Mouse (Mus musculus) heart, embryonic 13.5 days (tissue): ENCODE data around the gene Mgst2. TPM values are rescaled to one million over a fixed set of nuclear protein-coding genes. Genes with fewer than 3 reads are reported as not detected.
A peak's percentile ranks its signal among the peaks of the same experiment; 100 is the strongest.

Source experiments
- ATAC-seq: fragments of 200-750 bp; cut with Nextera tagmentation; 2 replicates; pipeline ENCODE4 v1.8.0; 2017; ENCODE audit warnings: moderate TSS enrichment; ENCODE audit not compliant: insufficient number of reproducible peaks, low FRiP score, low TSS enrichment; ENCODE audit errors: extremely low read depth
- H3K27ac ChIP-seq: fragments of 300-500 bp; sonication (generic); replicated peaks from 2 replicates; pipeline ENCODE4 v1.5.1; 2015; ENCODE audit warnings: moderate library complexity, mild to moderate bottlenecking, inconsistent platforms
- H3K27me3 ChIP-seq: fragments of 300-500 bp; sonication (generic); replicated peaks from 2 replicates; pipeline ENCODE4 v1.6.1; 2015; ENCODE audit warnings: mild to moderate bottlenecking, inconsistent platforms
- H3K36me3 ChIP-seq: fragments of 300-500 bp; sonication (generic); 2 replicates; pipeline ENCODE4 v1.6.1; 2015; ENCODE audit warnings: mild to moderate bottlenecking, inconsistent platforms
- H3K4me1 ChIP-seq: fragments of 300-500 bp; sonication (generic); 2 replicates; pipeline ENCODE4 v1.6.1; 2015; ENCODE audit warnings: inconsistent platforms
- H3K4me2 ChIP-seq: fragments of 300-500 bp; sonication (generic); 2 replicates; pipeline ENCODE4 v1.6.1; 2015; ENCODE audit warnings: inconsistent platforms, mild to moderate bottlenecking, moderate library complexity
- H3K4me3 ChIP-seq: fragments of 300-500 bp; sonication (generic); 2 replicates; pipeline ENCODE4 v1.5.1; 2015; ENCODE audit warnings: moderate library complexity, mild to moderate bottlenecking, inconsistent platforms
- H3K9ac ChIP-seq: fragments of 300-500 bp; sonication (generic); 2 replicates; pipeline ENCODE4 v1.6.1; 2015; ENCODE audit warnings: inconsistent platforms, mild to moderate bottlenecking, moderate library complexity
- H3K9me3 ChIP-seq: fragments of 300-500 bp; sonication (generic); 2 replicates; pipeline ENCODE4 v1.6.1; 2016; ENCODE audit warnings: inconsistent platforms
- WGBS: fragments of 180-500 bp; shearing (Covaris S2); methylation state at CpG from one replicate; pipeline ENCODE4 v1.1.7; 2015; ENCODE audit warnings: mixed read lengths; 5-methylcytosine and 5-hydroxymethylcytosine counted together
- polyA plus RNA-seq: library from polyadenylated mRNA; unstranded; fragments of >200 nt; fragmentation: Nextera tagmentation; extraction: Ambion mirVana; gene quantifications from 2 replicates; pipeline ENCODE4 v1.2.1, GENCODE M21; 2015

Gene Mgst2
- polyA plus RNA-seq, 1 experiment from 2014 or later: 2.4 TPM

- H3K27ac ChIP-seq: no peak overlapping the region
- H3K4me3 ChIP-seq: no peak overlapping the region
- no peaks in the 10 kb centered on the region for H3K36me3 ChIP-seq
- H3K9me3 ChIP-seq: no peaks in the 10 kb centered on the region
- peak overlapping the region; percentile 13; the same call in 1 of the 2 replicates for H3K4me2 ChIP-seq
- peaks cover 4% of the 10 kb centered on the region; the same call in 1 of the 2 replicates for H3K27me3 ChIP-seq
- WGBS: 60% methylated on average over 21 of the region's 21 CpGs
- no peak for ATAC-seq
- H3K4me1 ChIP-seq: peaks cover 27% of the 10 kb centered on the region
- H3K9ac ChIP-seq: no peak overlapping the region
These were observed 13.4 kb downstream of the Mgst2 start for GRCm38 (mm10) chr3:51673408-51674086.

GRCm38 (mm10) chr3:51674963-51675362, 14.8 kb downstream of the Mgst2 start:
- no peak for ATAC-seq
- H3K4me2 ChIP-seq: no peak overlapping the region
- peaks cover 26% of the 10 kb centered on the region for H3K4me1 ChIP-seq
- H3K9me3 ChIP-seq: no peaks in the 10 kb centered on the region
- H3K36me3 ChIP-seq: no peaks in the 10 kb centered on the region
- H3K27me3 ChIP-seq: peaks cover 4% of the 10 kb centered on the region; the same call in 1 of the 2 replicates
- H3K9ac ChIP-seq: no peak overlapping the region
- 62% methylated on average over 3 of the region's 3 CpGs for WGBS
- no peak overlapping the region for H3K4me3 ChIP-seq
- H3K27ac ChIP-seq: no peak overlapping the region

GRCm38 (mm10) chr3:51685539-51685938, 25.4 kb downstream of the Mgst2 start:
- no peaks in the 10 kb centered on the region for H3K9me3 ChIP-seq
- no peak overlapping the region for H3K27ac ChIP-seq
- H3K36me3 ChIP-seq: peaks cover 22% of the 10 kb centered on the region
- no peaks in the 10 kb centered on the region for H3K27me3 ChIP-seq
- H3K9ac ChIP-seq: no peak overlapping the region
- H3K4me3 ChIP-seq: no peak overlapping the region
- WGBS: 91% methylated on average over 6 of the region's 6 CpGs
- H3K4me2 ChIP-seq: no peak overlapping the region
- no peak for ATAC-seq
- H3K4me1 ChIP-seq: 0 out of 2 replicates have a peak, but pooled peaks cover 7% of the 10 kb centered on the region

GRCm38 (mm10) chr3:51686316-51686715, 26.2 kb downstream of the Mgst2 start:
- H3K4me2 ChIP-seq: no peak overlapping the region
- H3K4me3 ChIP-seq: no peak overlapping the region
- no peaks in the 10 kb centered on the region for H3K9me3 ChIP-seq
- H3K27me3 ChIP-seq: no peaks in the 10 kb centered on the region
- 0 out of 2 replicates have a peak, but pooled peaks cover 7% of the 10 kb centered on the region for H3K4me1 ChIP-seq
- no peak overlapping the region for H3K27ac ChIP-seq
- no peak for ATAC-seq
- 86% methylated on average over 6 of the region's 6 CpGs for WGBS
- no peak overlapping the region for H3K9ac ChIP-seq
- H3K36me3 ChIP-seq: peaks cover 29% of the 10 kb centered on the region

- 0 out of 2 replicates have a peak, but pooled peaks cover 7% of the 10 kb centered on the region for H3K4me1 ChIP-seq
- H3K9me3 ChIP-seq: no peaks in the 10 kb centered on the region
- H3K27me3 ChIP-seq: no peaks in the 10 kb centered on the region
- no peak overlapping the region for H3K4me2 ChIP-seq
- ATAC-seq: no peak
- peaks cover 30% of the 10 kb centered on the region for H3K36me3 ChIP-seq
- no peak overlapping the region for H3K4me3 ChIP-seq
- 85% methylated on average over 6 of the region's 6 CpGs for WGBS
- H3K9ac ChIP-seq: no peak overlapping the region
- H3K27ac ChIP-seq: no peak overlapping the region
These were observed 26.6 kb downstream of the Mgst2 start for GRCm38 (mm10) chr3:51686791-51687190.

- Histone ChIP-seq H3K36me3 (peaks cover 33% of the 10 kb centered on the region), H3K27me3 (no peaks in the 10 kb centered on the region), H3K9ac (no peak overlapping the region), H3K4me2 (no peak overlapping the region), H3K4me1 (0 out of 2 replicates have a peak, but pooled peaks cover 7% of the 10 kb centered on the region), H3K9me3 (no peaks in the 10 kb centered on the region), H3K4me3 (no peak overlapping the region), H3K27ac (no peak overlapping the region)
- WGBS: 55% methylated on average over 8 of the region's 8 CpGs
- peak; percentile 70; the same call in 1 of the 2 replicates for ATAC-seq
These were observed 28.6 kb downstream of the Mgst2 start for GRCm38 (mm10) chr3:51688725-51689124.

GRCm38 (mm10) chr3:51693196-51693595, 33.0 kb downstream of the Mgst2 start:
- Histone ChIP-seq H3K9ac (no peak overlapping the region), H3K36me3 (peaks cover 35% of the 10 kb centered on the region), H3K4me2 (no peak overlapping the region), H3K4me1 (0 out of 2 replicates have a peak, but pooled peaks cover 7% of the 10 kb centered on the region), H3K27ac (no peak overlapping the region), H3K9me3 (no peaks in the 10 kb centered on the region), H3K4me3 (no peak overlapping the region), H3K27me3 (no peaks in the 10 kb centered on the region)
- WGBS: 84% methylated on average over 10 of the region's 10 CpGs
- ATAC-seq: no peak

GRCm38 (mm10) chr3:51694576-51694975, 34.4 kb downstream of the Mgst2 start:
- Histone ChIP-seq H3K36me3 (peaks cover 23% of the 10 kb centered on the region), H3K9ac (no peak overlapping the region), H3K9me3 (no peaks in the 10 kb centered on the region), H3K27me3 (no peaks in the 10 kb centered on the region), H3K4me3 (no peak overlapping the region), H3K4me1 (no peaks in the 10 kb centered on the region), H3K4me2 (no peak overlapping the region), H3K27ac (no peak overlapping the region)
- 83% methylated on average over 14 of the region's 14 CpGs for WGBS
- no peak for ATAC-seq

GRCm38 (mm10) chr3:51695713-51696112, 35.6 kb downstream of the Mgst2 start:
- Histone ChIP-seq H3K27me3 (no peaks in the 10 kb centered on the region; the same call in 1 of the 2 replicates), H3K36me3 (peaks cover 12% of the 10 kb centered on the region), H3K4me3 (no peak overlapping the region), H3K27ac (no peak overlapping the region), H3K9ac (no peak overlapping the region), H3K4me1 (peaks cover 10% of the 10 kb centered on the region), H3K4me2 (no peak overlapping the region), H3K9me3 (no peaks in the 10 kb centered on the region)
- 73% methylated on average over 3 of the region's 3 CpGs for WGBS
- ATAC-seq: no peak

GRCm38 (mm10) chr3:51697931-51698330, 37.8 kb downstream of the Mgst2 start:
- no peak overlapping the region for H3K9ac ChIP-seq
- H3K36me3 ChIP-seq: 0 out of 2 replicates have a peak, but pooled peaks cover 2% of the 10 kb centered on the region
- H3K4me1 ChIP-seq: peaks cover 29% of the 10 kb centered on the region
- WGBS: 75% methylated on average over 3 of the region's 3 CpGs
- no peak overlapping the region for H3K4me3 ChIP-seq
- no peak overlapping the region for H3K27ac ChIP-seq
- no peak overlapping the region for H3K4me2 ChIP-seq
- no peaks in the 10 kb centered on the region; the same call in 1 of the 2 replicates for H3K27me3 ChIP-seq
- no peak for ATAC-seq
- H3K9me3 ChIP-seq: no peaks in the 10 kb centered on the region

GRCm38 (mm10) chr3:51700123-51700522, 40.0 kb downstream of the Mgst2 start:
- Histone ChIP-seq H3K9ac (peak overlapping the region; percentile 74; the same call in 1 of the 2 replicates), H3K27ac (0 out of 2 replicates have a peak overlapping the region, but pooled peaks have one; percentile 71), H3K4me2 (no peak overlapping the region), H3K4me3 (no peak overlapping the region), H3K9me3 (no peaks in the 10 kb centered on the region), H3K36me3 (0 out of 2 replicates have a peak, but pooled peaks cover 2% of the 10 kb centered on the region), H3K27me3 (no peaks in the 10 kb centered on the region; the same call in 1 of the 2 replicates), H3K4me1 (peaks cover 29% of the 10 kb centered on the region)
- no peak for ATAC-seq
- WGBS: 72% methylated on average over 4 of the region's 4 CpGs
